Mouse (Mus musculus) lung, embryonic 16.5 days (tissue): Measurements from ENCODE around the gene Birc3. TPM values are rescaled to one million over a fixed set of nuclear protein-coding genes. Genes with fewer than 3 reads are reported as not detected.
A peak's percentile ranks its signal among the peaks of the same experiment; 100 is the strongest.

ENCODE experiments used
- ATAC-seq: fragments of 200-750 bp; cut with Nextera tagmentation; 2 replicates; pipeline ENCODE4 v1.8.0; 2017; ENCODE audit warnings: low read depth, mild to moderate bottlenecking, moderate library complexity
- H3K27ac ChIP-seq: fragments of 300-500 bp; sonication (generic); 2 replicates; pipeline ENCODE4 v1.5.1; 2014; ENCODE audit warnings: mild to moderate bottlenecking, control low read depth, low read length
- H3K27me3 ChIP-seq: fragments of 300-500 bp; sonication (generic); 2 replicates; pipeline ENCODE4 v1.6.1; 2014; ENCODE audit warnings: low read depth, low read length, mixed read lengths; ENCODE audit not compliant: control insufficient read depth, insufficient read depth
- H3K36me3 ChIP-seq: fragments of 300-500 bp; sonication (generic); 2 replicates; pipeline ENCODE4 v1.6.1; 2014; ENCODE audit warnings: low read length; ENCODE audit not compliant: control insufficient read depth, insufficient read depth
- H3K4me1 ChIP-seq: fragments of 300-500 bp; sonication (generic); replicated peaks from 2 replicates; pipeline ENCODE4 v1.6.1; 2014; ENCODE audit warnings: low read length, mixed read lengths; ENCODE audit not compliant: control insufficient read depth, insufficient read depth
- H3K4me2 ChIP-seq: fragments of 300-500 bp; sonication (generic); 2 replicates; pipeline ENCODE4 v1.6.1; 2014; ENCODE audit warnings: low read depth, low read length, control low read depth
- H3K4me3 ChIP-seq: fragments of 300-500 bp; sonication (generic); 2 replicates; pipeline ENCODE4 v1.5.1; 2014; ENCODE audit warnings: mild to moderate bottlenecking, low read length, control low read depth
- H3K9ac ChIP-seq: fragments of 300-500 bp; sonication (generic); 2 replicates; pipeline ENCODE4 v1.6.1; 2014; ENCODE audit warnings: low read length, control low read depth
- H3K9me3 ChIP-seq: fragments of 300-500 bp; sonication (generic); 2 replicates; pipeline ENCODE4 v1.6.1; 2016; ENCODE audit warnings: low read length; ENCODE audit not compliant: control insufficient read depth
- WGBS: fragments of 180-500 bp; shearing (Covaris S2); extraction: QIAGEN DNeasy Blood & Tissue Kit; methylation state at CpG from one replicate; pipeline ENCODE4 v1.1.7; 2014; 5-methylcytosine and 5-hydroxymethylcytosine counted together
- polyA plus RNA-seq: library from polyadenylated mRNA; unstranded; fragments of >200 nt; fragmentation: Nextera tagmentation; extraction: Ambion mirVana; gene quantifications from 2 replicates; pipeline ENCODE4 v1.2.1, GENCODE M21; 2015

Gene Birc3
- polyA plus RNA-seq, 1 experiment from 2014 or later: 10.5 TPM

DNA sequence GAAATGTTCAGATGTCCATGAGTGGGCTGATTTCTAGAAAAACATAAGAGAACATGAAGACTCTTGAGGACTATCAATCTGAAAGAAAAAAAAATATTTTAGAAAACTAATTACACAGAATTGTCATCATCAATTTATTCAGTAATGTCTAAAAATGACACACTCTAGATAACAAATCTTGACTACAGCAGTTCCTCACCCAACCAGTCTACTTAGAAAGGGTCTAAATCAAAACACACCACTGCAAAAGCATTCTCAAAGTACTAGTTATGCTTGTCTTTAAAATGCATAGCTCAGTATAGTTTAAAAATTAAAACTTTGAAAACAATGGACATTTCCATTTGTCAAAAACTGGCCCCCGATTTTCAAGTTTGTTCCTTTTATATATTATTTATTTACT lies 37.7 kb downstream of the Birc3 start:
- Histone ChIP-seq H3K27me3 (no peaks in the 10 kb centered on the region), H3K4me2 (no peak overlapping the region), H3K36me3 (peaks cover 10% of the 10 kb centered on the region), H3K9me3 (no peaks in the 10 kb centered on the region), H3K4me3 (no peak overlapping the region), H3K27ac (no peak overlapping the region), H3K4me1 (peaks cover 9% of the 10 kb centered on the region), H3K9ac (no peak overlapping the region)
- WGBS: 66% methylated on average over 1 of the region's 1 CpGs
- no peak for ATAC-seq

DNA sequence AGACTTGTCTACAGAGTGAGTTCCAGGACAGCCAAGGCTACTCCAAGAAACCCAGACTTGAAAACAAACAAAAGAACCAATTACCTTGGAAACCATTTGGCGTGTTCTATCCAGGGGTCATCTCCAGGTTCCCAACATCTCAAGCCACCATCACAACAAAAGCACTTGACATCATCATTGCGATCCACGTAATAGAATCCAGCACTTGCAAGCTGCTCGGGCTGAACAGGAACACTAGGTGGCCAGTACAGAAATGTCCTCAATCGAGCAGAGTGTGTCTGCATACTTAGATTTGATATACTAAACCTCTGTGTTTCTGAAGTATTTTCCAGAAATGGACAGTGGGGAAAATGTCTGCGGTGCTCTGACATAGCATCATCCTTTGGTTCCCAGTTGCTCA lies 39.6 kb downstream of the Birc3 start:
- peaks cover 10% of the 10 kb centered on the region for H3K36me3 ChIP-seq
- peak overlapping the region; percentile 13; the same call in 1 of the 2 replicates for H3K4me3 ChIP-seq
- H3K27me3 ChIP-seq: no peaks in the 10 kb centered on the region
- no peak overlapping the region for H3K9ac ChIP-seq
- H3K4me1 ChIP-seq: peaks cover 13% of the 10 kb centered on the region
- no peak overlapping the region for H3K27ac ChIP-seq
- H3K4me2 ChIP-seq: peak overlapping the region; percentile 27; the same call in 1 of the 2 replicates
- H3K9me3 ChIP-seq: no peaks in the 10 kb centered on the region
- no peak for ATAC-seq
- 84% methylated on average over 6 of the region's 6 CpGs for WGBS

DNA sequence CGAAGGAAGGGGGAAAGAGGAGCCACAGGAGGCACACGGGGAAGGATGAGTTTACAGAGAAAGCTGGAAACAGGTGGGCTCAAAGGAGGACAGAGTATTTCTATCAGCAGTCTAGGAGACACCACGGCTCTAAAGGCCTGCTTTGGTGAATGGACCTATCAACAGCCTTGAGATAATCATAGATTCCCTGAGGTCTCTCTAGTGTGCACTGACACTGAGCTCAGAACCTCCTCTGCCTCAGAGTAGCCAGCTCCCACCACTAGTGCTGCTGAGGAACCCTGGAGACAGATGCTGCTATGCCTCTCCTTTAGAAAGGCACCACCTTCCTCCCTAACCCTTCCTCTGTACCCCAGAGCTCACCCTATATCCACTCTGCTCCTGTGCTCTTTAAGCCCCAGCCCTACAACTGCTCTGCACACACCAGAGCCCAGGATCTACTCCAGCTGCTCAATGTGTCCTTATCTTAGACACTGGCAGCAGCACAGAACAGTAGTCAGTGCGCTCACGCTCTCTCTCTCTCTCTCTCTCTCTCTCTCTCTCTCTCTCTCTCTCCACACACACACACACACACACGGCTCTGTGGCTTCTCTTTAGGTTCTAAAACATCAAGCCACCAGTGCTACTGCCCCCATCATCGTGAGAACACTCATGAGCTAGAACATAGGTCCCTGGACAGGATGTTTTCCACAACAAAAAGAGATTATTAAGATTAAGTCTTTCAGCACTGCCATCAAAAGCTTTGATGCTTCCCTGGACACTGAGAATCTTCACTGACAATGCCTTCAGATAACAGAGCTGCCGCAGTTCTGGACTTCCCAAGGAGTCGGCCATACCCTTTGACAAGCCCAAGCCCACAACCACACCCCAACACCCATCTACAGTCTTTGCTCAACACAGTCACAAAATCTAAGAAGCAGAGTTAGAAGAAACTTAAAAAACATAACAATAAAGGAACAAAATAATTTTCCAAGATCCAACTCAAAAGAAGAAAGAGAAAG lies 43.2 kb downstream of the Birc3 start:
- no peak overlapping the region for H3K27ac ChIP-seq
- no peak overlapping the region for H3K4me3 ChIP-seq
- no peak overlapping the region for H3K9ac ChIP-seq
- no peaks in the 10 kb centered on the region for H3K27me3 ChIP-seq
- H3K9me3 ChIP-seq: no peaks in the 10 kb centered on the region
- peaks cover 12% of the 10 kb centered on the region for H3K36me3 ChIP-seq
- peak; percentile 71; the same call in 1 of the 2 replicates for ATAC-seq
- WGBS: 75% methylated on average over 9 of the region's 9 CpGs
- no peak overlapping the region for H3K4me2 ChIP-seq
- peaks cover 13% of the 10 kb centered on the region for H3K4me1 ChIP-seq

DNA sequence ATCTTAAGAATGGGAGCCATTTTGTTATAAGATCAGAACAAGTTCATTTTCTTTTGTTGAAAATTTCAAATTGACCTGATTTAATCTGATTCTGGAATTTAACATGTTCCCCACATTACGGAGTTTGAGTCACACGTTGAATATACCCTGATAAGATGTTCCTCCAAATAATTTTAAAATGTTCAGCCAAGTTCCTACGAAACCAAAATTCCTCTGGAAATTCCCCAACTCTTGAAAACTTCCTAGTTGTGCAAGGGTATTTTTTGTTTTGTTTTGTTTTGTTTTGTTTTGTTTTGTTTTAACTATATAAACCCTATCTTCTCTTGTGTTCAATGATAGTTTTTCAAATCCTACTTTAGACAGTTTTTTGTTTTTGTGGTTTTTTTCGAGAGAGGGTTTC lies 44.3 kb downstream of the Birc3 start:
- Histone ChIP-seq H3K36me3 (peaks cover 8% of the 10 kb centered on the region), H3K27me3 (no peaks in the 10 kb centered on the region), H3K27ac (no peak overlapping the region), H3K9ac (no peak overlapping the region), H3K4me2 (no peak overlapping the region), H3K4me1 (peaks cover 13% of the 10 kb centered on the region), H3K9me3 (no peaks in the 10 kb centered on the region), H3K4me3 (no peak overlapping the region)
- WGBS: 79% methylated on average over 4 of the region's 4 CpGs
- no peak for ATAC-seq

DNA sequence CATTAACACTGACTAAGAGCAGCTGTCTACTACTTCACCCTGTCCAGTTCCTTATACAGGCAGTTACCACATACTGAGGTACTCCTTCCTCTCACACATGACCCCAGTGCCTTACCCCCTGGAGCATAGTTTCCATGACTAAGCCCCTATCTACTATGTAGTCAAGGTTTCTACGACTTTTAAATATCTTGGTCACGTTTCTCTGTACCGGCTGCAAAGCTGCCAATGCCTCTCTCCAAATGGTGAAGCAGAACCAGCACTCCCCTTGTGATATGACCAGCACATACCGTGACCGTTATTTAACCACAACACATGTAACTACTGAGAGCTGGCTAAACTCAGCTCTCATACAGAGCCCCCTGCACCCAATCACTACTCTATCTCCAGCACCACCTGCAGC lies 48.1 kb downstream of the Birc3 start:
- Histone ChIP-seq H3K36me3 (peaks cover 8% of the 10 kb centered on the region), H3K27me3 (no peaks in the 10 kb centered on the region), H3K9me3 (no peaks in the 10 kb centered on the region), H3K9ac (no peak overlapping the region), H3K4me3 (no peak overlapping the region), H3K4me2 (no peak overlapping the region), H3K4me1 (peaks cover 4% of the 10 kb centered on the region; the same call in 1 of the 2 replicates), H3K27ac (no peak overlapping the region)
- 93% methylated on average over 5 of the region's 5 CpGs for WGBS
- no peak for ATAC-seq

DNA sequence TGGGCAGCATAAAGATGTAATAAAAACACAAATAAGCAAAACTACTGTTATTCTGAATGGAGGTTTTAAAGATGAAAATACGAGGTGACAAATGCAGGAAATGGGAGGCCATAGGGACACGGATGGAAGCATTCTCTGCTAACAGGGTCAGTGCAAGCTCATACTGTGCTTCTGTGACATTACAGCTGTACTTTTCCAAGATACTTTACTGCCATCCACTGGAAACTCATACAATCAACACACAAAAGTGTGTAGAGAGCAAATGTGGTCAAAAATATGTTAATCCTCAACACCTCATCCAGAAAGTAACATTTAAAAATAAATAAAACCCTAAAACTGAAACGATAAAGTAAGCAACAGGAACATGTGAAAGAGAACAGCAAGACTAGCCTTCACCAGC lies 50.2 kb downstream of the Birc3 start:
- no peaks in the 10 kb centered on the region for H3K27me3 ChIP-seq
- no peak overlapping the region for H3K9ac ChIP-seq
- no peak for ATAC-seq
- H3K4me3 ChIP-seq: no peak overlapping the region
- no peaks in the 10 kb centered on the region for H3K9me3 ChIP-seq
- 63% methylated on average over 3 of the region's 3 CpGs for WGBS
- no peak overlapping the region for H3K4me2 ChIP-seq
- H3K4me1 ChIP-seq: no peaks in the 10 kb centered on the region
- peaks cover 20% of the 10 kb centered on the region for H3K36me3 ChIP-seq
- H3K27ac ChIP-seq: no peak overlapping the region

DNA sequence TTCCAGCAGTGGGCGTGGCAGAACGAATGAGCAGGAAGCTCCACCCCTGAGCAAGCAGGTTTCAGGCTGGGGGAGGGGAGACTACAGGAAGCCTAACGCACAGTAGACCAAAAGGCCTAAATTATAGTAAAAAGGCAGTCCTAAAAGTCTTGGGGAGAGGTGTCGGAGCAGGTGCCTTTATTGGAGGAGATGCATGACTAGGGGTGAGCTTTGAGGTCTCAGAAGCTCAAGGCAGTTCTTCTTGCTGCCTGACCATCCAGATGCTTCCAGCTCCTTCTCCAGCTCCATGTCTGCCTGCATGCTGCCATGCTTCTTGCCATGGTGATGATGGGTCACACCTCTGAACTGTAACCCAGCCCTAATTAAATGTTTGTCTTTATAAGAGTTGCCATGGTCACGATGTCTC lies 67.9 kb downstream of the Birc3 start:
- no peaks in the 10 kb centered on the region for H3K36me3 ChIP-seq
- WGBS: 75% methylated on average over 3 of the region's 5 CpGs
- no peak overlapping the region for H3K4me2 ChIP-seq
- ATAC-seq: no peak
- H3K9ac ChIP-seq: no peak overlapping the region
- H3K27ac ChIP-seq: no peak overlapping the region
- H3K9me3 ChIP-seq: no peaks in the 10 kb centered on the region
- no peaks in the 10 kb centered on the region for H3K4me1 ChIP-seq
- no peak overlapping the region for H3K4me3 ChIP-seq
- no peaks in the 10 kb centered on the region for H3K27me3 ChIP-seq

Other genes with a start within 250 kb of the Birc3 start
- gene Mmp20, start 245.0 kb downstream of the Birc3 start, polyA plus RNA-seq: not detected in 2 replicates
- not detected in 2 replicates for gene Mmp7, start 181.1 kb downstream of the Birc3 start, polyA plus RNA-seq
- gene Tmem123, start 109.1 kb downstream of the Birc3 start, polyA plus RNA-seq: 125 and 136 TPM in 2 replicates
- 32.7 and 38.0 TPM in 2 replicates for gene Birc2, start 36.1 kb downstream of the Birc3 start, polyA plus RNA-seq
- 28.5 and 30.3 TPM in 2 replicates for gene Yap1, start 131.4 kb upstream of the Birc3 start, polyA plus RNA-seq
- gene Cfap300, start 169.6 kb upstream of the Birc3 start, polyA plus RNA-seq: 14.4 and 15.7 TPM in 2 replicates